Mouse (Mus musculus): ENCODE data around the gene Kdelr1. TPM values are rescaled to one million over a fixed set of nuclear protein-coding genes. Genes with fewer than 3 reads are reported as not detected.

The Kdelr1 gene
- polyA plus RNA-seq, 1 experiment from 2014 or later = 83.8 TPM

DNA sequence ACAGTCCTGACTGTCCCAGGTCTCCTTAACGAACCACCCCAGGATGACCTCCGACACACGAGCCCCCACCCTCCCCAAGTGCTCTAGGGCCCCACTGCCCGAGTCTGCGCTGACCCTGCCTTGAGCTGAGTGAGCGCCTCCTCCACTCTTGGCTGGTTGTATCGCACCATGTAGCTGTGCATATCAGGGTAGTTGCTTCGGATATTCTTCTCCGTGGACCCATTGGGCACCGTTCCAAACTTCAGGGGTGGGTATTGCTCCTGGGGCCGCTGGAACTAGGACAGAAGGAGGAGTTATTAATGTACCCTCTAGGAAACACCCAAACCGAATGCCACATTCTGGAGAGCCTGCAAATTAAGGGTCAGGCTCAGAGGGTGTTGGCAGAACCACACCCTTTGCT, 19.5 kb upstream of the Kdelr1 start:
- Histone ChIP-seq H3K27ac (no peak overlapping the region), H3K4me2 (no peak overlapping the region), H3K9me3 (replicated peaks) (no peaks in the 10 kb centered on the region), H3K9ac (no peak overlapping the region), H3K27me3 (peaks cover 34% of the 10 kb centered on the region), H3K4me1 (peaks cover 17% of the 10 kb centered on the region), H3K4me3 (replicated peaks) (no peak overlapping the region), H3K36me3 (no peaks in the 10 kb centered on the region)
- ATAC-seq (replicated peaks; ENCODE audit: low FRiP score) = no peak
- WGBS = 73% methylated on average over 12 of the region's 12 CpGs

DNA sequence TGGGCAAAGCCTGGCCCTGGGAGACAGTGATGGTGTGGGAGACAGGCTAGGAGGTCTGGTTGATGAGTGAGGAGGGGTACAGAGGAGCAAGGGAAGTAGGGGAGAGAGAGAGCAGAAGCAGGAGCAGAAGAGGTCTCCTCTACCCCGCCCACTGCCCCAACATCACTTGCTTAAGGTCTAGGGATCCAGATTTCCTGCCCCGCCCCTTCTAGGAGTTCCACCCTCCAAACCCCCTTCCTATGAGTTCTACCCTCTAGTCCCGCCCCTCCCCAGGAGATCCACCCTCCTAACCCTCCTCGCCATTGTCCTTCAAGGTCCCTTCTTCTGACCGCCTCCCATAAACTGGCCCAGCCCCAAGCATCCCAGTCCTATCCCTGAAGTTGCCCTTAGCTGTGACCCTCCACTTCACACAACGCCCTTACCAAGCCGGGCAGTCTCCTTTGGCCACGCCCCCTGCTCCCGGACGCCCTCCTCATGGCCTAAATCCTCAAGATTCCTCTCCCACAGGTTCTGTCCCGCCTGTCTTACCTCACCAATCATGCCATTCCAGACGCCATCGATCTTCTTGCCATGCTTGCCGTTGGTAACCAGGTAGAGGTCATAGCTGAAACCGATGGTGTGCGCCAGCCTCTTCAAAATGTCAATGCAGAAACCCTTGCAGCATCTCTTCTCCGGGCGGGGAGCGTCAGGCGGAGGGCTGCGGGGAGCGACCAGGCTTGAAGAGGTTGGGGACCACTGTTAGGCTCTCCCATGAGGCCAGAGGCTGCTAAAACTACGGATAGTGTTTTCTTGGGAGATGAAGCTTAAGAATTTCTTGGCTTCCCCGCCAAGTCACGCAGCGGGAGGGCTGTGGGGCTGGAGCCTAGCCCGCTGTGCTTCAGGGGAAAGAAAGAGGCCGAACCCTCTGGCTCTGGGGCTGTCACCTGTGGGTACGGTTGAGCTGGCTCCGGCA, 15.3 kb upstream of the Kdelr1 start:
- Histone ChIP-seq H3K9ac (peak overlapping the region; percentile 24; the same call in 1 of the 2 replicates), H3K27ac (no peak overlapping the region), H3K27me3 (peaks cover 49% of the 10 kb centered on the region), H3K36me3 (no peaks in the 10 kb centered on the region), H3K4me3 (replicated peaks) (peak overlapping the region; percentile 40), H3K4me1 (peaks cover 21% of the 10 kb centered on the region), H3K4me2 (peak overlapping the region; percentile 68), H3K9me3 (replicated peaks) (no peaks in the 10 kb centered on the region)
- WGBS = 3% methylated on average over 30 of the region's 30 CpGs
- peak; percentile 59 for ATAC-seq (replicated peaks; ENCODE audit: low FRiP score)

DNA sequence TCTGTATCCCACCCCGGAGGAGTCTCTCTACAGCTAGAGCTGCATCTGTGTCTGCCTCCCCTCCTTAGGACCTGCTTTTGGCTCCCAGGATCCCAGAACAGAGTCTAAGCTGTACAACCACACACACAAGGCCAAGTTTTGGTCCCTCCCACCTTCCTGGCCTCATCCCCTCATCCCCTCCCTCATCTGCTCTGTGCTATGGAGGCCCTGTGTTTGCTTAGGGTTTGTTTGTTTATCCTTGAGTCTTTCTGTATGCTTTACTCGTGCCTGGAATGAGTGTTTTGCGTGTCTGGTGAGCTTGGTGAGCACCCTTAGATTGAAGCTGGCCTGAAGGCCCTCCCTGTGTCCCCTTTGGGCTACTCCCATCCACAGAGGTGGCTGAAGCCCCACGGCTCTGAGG, 13.6 kb upstream of the Kdelr1 start:
- peaks cover 21% of the 10 kb centered on the region for H3K4me1 ChIP-seq
- no peaks in the 10 kb centered on the region for H3K9me3 ChIP-seq (replicated peaks)
- no peaks in the 10 kb centered on the region for H3K36me3 ChIP-seq
- whole genome bisulfite sequencing = 50% methylated on average over 4 of the region's 4 CpGs
- no peak for ATAC-seq (replicated peaks; ENCODE audit: low FRiP score)
- H3K27me3 ChIP-seq = peaks cover 54% of the 10 kb centered on the region
- no peak overlapping the region for H3K27ac ChIP-seq
- no peak overlapping the region for H3K4me3 ChIP-seq (replicated peaks)
- H3K9ac ChIP-seq = no peak overlapping the region
- no peak overlapping the region for H3K4me2 ChIP-seq

DNA sequence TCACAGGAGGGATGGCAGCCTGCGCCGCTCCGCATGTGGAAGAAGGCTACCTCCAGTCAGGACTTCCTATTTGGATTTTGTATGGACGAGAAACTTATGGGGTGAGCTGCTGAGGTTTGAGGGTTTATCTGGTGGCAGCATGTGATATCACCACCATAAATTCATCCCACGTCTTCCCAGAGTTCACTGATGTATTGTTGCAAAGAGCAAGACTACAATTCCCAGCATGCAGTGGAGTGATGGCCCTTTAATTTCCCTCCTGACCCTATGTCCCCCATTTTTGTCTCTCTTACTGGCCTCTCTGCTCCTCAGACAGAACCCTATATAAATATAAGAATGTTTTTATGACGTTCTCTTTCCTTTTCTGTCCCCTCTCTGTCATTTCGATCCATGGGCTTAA, 9.8 kb upstream of the Kdelr1 start:
- peaks cover 23% of the 10 kb centered on the region for H3K4me1 ChIP-seq
- no peak overlapping the region for H3K9ac ChIP-seq
- H3K27ac ChIP-seq = no peak overlapping the region
- ATAC-seq (replicated peaks; ENCODE audit: low FRiP score) = no peak
- no peak overlapping the region for H3K4me2 ChIP-seq
- H3K36me3 ChIP-seq = no peaks in the 10 kb centered on the region
- H3K27me3 ChIP-seq = peaks cover 41% of the 10 kb centered on the region
- H3K4me3 ChIP-seq (replicated peaks) = no peak overlapping the region
- H3K9me3 ChIP-seq (replicated peaks) = no peaks in the 10 kb centered on the region
- 86% methylated on average over 7 of the region's 7 CpGs for WGBS

DNA sequence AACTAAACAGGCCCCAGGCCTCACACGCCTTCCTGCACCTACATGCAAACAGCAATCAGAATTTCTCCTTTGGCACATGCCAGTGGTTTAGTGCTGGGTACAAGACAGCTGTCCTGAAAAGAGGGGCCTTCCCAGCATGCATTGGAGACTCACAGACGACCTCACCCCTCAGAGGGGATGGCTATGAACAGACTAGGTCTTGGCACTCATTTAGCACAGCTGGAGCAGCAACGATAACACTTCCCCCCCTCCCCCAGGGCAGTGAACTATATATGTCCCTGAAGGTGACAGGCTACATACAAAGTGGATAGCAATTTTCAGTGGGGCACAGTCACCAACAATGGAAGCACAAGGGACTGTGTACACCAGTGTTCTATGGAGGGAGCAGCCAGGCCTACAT, 8.1 kb upstream of the Kdelr1 start:
- no peak overlapping the region for H3K9ac ChIP-seq
- no peaks in the 10 kb centered on the region for H3K36me3 ChIP-seq
- no peak overlapping the region for H3K4me3 ChIP-seq (replicated peaks)
- no peak overlapping the region for H3K4me2 ChIP-seq
- no peaks in the 10 kb centered on the region for H3K9me3 ChIP-seq (replicated peaks)
- no peak for ATAC-seq (replicated peaks; ENCODE audit: low FRiP score)
- 65% methylated on average over 3 of the region's 3 CpGs for WGBS
- H3K27me3 ChIP-seq = peaks cover 43% of the 10 kb centered on the region
- H3K27ac ChIP-seq = no peak overlapping the region
- peaks cover 31% of the 10 kb centered on the region for H3K4me1 ChIP-seq

DNA sequence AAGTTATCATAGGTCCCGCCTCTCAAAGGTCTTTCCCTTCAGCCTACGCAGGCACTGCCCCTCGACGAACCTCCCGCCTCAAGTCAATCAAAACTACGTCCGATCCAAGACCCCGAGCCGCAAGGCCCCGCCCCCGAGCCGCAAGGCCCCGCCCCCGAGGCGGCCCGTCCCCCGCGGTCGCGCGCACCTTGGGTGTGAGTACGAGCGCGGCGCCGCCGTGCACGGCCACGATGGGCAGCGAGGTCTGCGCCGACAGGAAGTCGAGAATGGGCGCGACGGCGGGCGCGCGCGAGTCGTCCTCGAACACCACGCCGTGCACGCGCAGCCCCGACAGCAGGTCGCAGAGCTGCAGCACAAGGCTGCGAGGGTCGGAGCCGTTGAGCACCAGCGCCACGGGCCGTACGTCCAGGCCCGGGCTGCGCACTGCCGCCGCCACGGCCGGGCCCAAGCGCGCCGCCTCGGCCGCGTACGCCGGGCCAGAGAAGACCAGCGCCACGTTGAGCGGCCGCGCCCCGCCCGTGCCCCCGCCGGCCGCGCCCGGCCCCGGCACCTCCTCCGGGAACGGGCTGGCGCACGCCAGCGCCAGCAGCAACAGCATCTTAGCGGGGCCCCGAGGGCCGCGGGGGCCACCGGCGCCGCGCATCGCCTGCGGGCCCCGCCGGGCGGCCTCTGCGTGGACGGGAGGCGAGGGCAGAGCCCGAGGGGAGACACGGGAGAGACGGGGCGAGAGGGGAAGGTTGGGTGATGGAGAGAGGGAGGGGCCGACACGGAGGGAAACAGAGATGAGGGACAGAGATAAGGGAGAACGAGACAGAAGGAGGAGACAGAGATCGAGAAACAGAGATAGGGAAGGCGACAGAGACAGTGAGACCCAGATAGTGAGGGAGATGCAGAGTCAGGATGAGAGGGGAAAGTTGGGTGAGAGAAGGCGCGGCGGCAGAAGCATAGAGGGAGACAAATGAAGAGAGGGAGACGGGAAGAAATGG, 6.4 kb upstream of the Kdelr1 start:
- WGBS = under 1% methylated on average over 114 of the region's 117 CpGs

GRCm38 (mm10) chr7:45867871-45868270, 4.7 kb upstream of the Kdelr1 start:
- WGBS = 37% methylated on average over 2 of the region's 2 CpGs
- peaks cover 56% of the 10 kb centered on the region for H3K27me3 ChIP-seq
- H3K27ac ChIP-seq = no peak overlapping the region
- ATAC-seq (replicated peaks; ENCODE audit: low FRiP score) = no peak
- H3K4me3 ChIP-seq (replicated peaks) = no peak overlapping the region
- no peak overlapping the region for H3K9ac ChIP-seq
- H3K9me3 ChIP-seq (replicated peaks) = no peaks in the 10 kb centered on the region
- peaks cover 47% of the 10 kb centered on the region for H3K4me1 ChIP-seq
- 0 out of 2 replicates have a peak overlapping the region, but pooled peaks have one; percentile 94 for H3K4me2 ChIP-seq
- no peaks in the 10 kb centered on the region for H3K36me3 ChIP-seq

More for the DNA sequence above, 6.4 kb upstream of the Kdelr1 start:
- peak; percentile 73 for ATAC-seq (replicated peaks; ENCODE audit: low FRiP score)
- Histone ChIP-seq H3K36me3 (no peaks in the 10 kb centered on the region), H3K4me3 (replicated peaks) (peak overlapping the region; percentile 73), H3K9me3 (replicated peaks) (no peaks in the 10 kb centered on the region), H3K4me2 (peak overlapping the region; percentile 94), H3K4me1 (peaks cover 47% of the 10 kb centered on the region), H3K9ac (peak overlapping the region; percentile 91), H3K27me3 (peaks cover 54% of the 10 kb centered on the region), H3K27ac (peak overlapping the region; percentile 77)

- Histone ChIP-seq H3K27me3 (peaks cover 53% of the 10 kb centered on the region), H3K9me3 (replicated peaks) (no peaks in the 10 kb centered on the region), H3K4me2 (peak overlapping the region; percentile 52), H3K27ac (no peak overlapping the region), H3K9ac (no peak overlapping the region), H3K4me3 (replicated peaks) (peak overlapping the region; percentile 25), H3K36me3 (peaks cover 5% of the 10 kb centered on the region; the same call in 1 of the 2 replicates), H3K4me1 (peaks cover 56% of the 10 kb centered on the region)
- 11% methylated on average over 8 of the region's 8 CpGs for WGBS
- no peak for ATAC-seq (replicated peaks; ENCODE audit: low FRiP score)
Observed at GRCm38 (mm10) chr7:45869107-45869670, 3.4 kb upstream of the Kdelr1 start.

DNA sequence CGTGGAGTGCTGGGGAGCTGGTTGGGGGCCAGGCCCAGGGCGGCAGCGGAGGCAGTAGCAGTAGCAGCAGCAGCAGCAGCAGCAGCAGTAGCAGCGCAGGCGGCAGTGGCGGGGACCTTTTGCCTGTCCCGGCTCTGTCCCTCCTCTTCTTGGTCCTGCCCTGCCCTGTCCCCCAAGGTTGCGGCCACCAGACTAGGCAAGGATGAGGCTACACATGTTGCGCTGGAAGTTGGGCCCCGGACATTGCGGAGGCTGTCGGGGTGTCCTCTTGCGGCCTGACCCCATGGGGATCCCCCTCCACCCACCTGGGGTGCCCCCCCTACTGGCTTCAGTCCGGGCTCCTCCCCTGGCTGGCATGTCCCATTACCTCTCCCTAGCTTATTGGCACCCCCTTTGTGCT, 2.8 kb upstream of the Kdelr1 start:
- Histone ChIP-seq H3K27me3 (peaks cover 53% of the 10 kb centered on the region), H3K27ac (no peak overlapping the region), H3K4me1 (peaks cover 62% of the 10 kb centered on the region), H3K9me3 (replicated peaks) (no peaks in the 10 kb centered on the region), H3K36me3 (peaks cover 11% of the 10 kb centered on the region), H3K4me3 (replicated peaks) (peak overlapping the region; percentile 25), H3K4me2 (peak overlapping the region; percentile 52), H3K9ac (no peak overlapping the region)
- 1% methylated on average over 14 of the region's 14 CpGs for WGBS
- ATAC-seq (replicated peaks; ENCODE audit: low FRiP score) = no peak

- ATAC-seq (replicated peaks; ENCODE audit: low FRiP score) = no peak
- H3K4me1 ChIP-seq = peaks cover 67% of the 10 kb centered on the region
- 1% methylated on average over 30 of the region's 30 CpGs for WGBS
- peak overlapping the region; percentile 52 for H3K4me2 ChIP-seq
- peaks cover 53% of the 10 kb centered on the region for H3K27me3 ChIP-seq
- no peaks in the 10 kb centered on the region for H3K9me3 ChIP-seq (replicated peaks)
- peaks cover 17% of the 10 kb centered on the region for H3K36me3 ChIP-seq
- no peak overlapping the region for H3K27ac ChIP-seq
- peak overlapping the region; percentile 25 for H3K4me3 ChIP-seq (replicated peaks)
- 0 out of 2 replicates have a peak overlapping the region, but pooled peaks have one; percentile 35 for H3K9ac ChIP-seq
Observed at GRCm38 (mm10) chr7:45870282-45871058, 2.1 kb upstream of the Kdelr1 start.

Data from kidney, embryonic 15.5 days (tissue).